Mouse (Mus musculus): ENCODE data around the gene Marveld3. TPM values are rescaled to one million over a fixed set of nuclear protein-coding genes. Genes with fewer than 3 reads are reported as not detected.
A peak's percentile ranks its signal among the peaks of the same experiment; 100 is the strongest.

Gene Marveld3
- polyA plus RNA-seq, 1 experiment from 2014 or later: 1.3 TPM

DNA sequence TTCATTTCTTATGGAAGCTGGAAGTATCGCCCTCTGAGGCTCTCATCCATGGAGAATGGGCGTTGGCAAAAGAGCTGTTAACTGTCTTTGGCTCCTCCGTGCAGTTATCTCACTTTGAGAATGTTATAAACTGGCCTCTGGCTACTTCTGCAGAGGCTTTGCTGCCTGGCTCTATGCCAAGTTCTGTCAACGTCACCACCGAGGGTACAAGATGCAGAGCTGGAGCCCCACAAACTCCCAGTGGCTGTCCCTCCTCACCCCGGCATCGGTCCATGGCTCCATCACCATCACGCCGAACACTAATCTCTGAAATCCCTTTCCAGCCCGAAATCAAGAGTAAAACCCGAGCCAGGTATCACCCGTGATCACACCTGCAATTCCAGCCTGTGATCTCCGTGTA lies 1.4 kb upstream of the Marveld3 start:
- H3K9ac ChIP-seq (replicated peaks): no peak overlapping the region
- no peaks in the 10 kb centered on the region for H3K36me3 ChIP-seq
- no peaks in the 10 kb centered on the region for H3K9me3 ChIP-seq (replicated peaks)
- H3K27ac ChIP-seq (replicated peaks): no peak overlapping the region
- 72% methylated on average over 13 of the region's 13 CpGs for WGBS
- H3K27me3 ChIP-seq (replicated peaks): peaks cover 43% of the 10 kb centered on the region
- no peak for ATAC-seq (ENCODE audit: low FRiP score)
- H3K4me2 ChIP-seq: no peak overlapping the region
- peaks cover 14% of the 10 kb centered on the region for H3K4me1 ChIP-seq
- H3K4me3 ChIP-seq (replicated peaks): no peak overlapping the region

DNA sequence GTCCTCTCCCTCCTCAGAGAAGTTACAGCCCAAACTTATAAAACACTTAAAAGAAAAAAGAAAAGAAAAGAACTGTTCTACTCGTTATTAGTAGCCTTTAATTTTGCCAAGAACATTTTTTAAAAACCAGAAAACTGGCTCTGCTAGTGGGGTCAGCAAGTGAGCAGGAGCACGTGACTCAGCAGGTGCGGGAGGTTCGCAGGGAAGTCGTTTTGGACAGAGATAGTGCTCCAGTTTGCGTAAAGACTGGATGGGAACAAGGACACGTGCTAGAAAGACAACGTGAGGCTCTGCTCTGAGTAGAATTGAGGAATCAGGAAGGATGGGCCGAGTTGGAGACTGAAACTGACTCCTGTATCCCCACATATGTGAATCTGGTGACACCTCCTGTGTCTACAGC lies 893 bp upstream of the Marveld3 start:
- ATAC-seq (ENCODE audit: low FRiP score): no peak
- no peaks in the 10 kb centered on the region for H3K9me3 ChIP-seq (replicated peaks)

DNA sequence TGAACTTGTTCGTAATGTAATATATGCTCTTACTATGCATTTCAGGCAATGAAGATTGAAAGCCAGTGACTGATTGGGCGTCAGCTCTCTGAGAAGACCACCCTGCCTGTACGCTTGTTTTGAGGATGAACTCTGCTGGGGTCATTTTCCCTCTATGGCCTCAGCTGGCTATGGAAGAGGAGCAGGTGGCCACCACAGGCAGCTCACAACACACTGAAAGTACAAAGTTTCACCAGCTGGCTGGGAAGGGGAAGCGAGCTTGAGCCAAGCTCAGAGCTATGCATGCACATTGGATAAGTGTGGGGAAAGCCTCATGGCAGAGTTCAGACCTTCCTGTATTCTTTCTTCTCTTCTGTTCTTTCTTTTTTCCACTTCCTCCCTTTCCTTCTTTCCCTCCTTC lies 2.9 kb downstream of the Marveld3 start:
- no peak overlapping the region for H3K4me2 ChIP-seq
- no peak for ATAC-seq (ENCODE audit: low FRiP score)
- no peak overlapping the region for H3K4me3 ChIP-seq (replicated peaks)
- H3K27ac ChIP-seq (replicated peaks): no peak overlapping the region
- no peaks in the 10 kb centered on the region for H3K36me3 ChIP-seq
- peaks cover 39% of the 10 kb centered on the region for H3K27me3 ChIP-seq (replicated peaks)
- H3K9ac ChIP-seq (replicated peaks): no peak overlapping the region
- no peaks in the 10 kb centered on the region for H3K9me3 ChIP-seq (replicated peaks)
- 55% methylated on average over 4 of the region's 4 CpGs for WGBS
- H3K4me1 ChIP-seq: peaks cover 31% of the 10 kb centered on the region

More for the DNA sequence above, 893 bp upstream of the Marveld3 start:
- WGBS: 76% methylated on average over 9 of the region's 9 CpGs
- Histone ChIP-seq H3K36me3 (no peaks in the 10 kb centered on the region), H3K9ac (replicated peaks) (no peak overlapping the region), H3K27ac (replicated peaks) (no peak overlapping the region), H3K4me2 (no peak overlapping the region), H3K27me3 (replicated peaks) (peaks cover 40% of the 10 kb centered on the region), H3K4me1 (peaks cover 16% of the 10 kb centered on the region), H3K4me3 (replicated peaks) (no peak overlapping the region)

DNA sequence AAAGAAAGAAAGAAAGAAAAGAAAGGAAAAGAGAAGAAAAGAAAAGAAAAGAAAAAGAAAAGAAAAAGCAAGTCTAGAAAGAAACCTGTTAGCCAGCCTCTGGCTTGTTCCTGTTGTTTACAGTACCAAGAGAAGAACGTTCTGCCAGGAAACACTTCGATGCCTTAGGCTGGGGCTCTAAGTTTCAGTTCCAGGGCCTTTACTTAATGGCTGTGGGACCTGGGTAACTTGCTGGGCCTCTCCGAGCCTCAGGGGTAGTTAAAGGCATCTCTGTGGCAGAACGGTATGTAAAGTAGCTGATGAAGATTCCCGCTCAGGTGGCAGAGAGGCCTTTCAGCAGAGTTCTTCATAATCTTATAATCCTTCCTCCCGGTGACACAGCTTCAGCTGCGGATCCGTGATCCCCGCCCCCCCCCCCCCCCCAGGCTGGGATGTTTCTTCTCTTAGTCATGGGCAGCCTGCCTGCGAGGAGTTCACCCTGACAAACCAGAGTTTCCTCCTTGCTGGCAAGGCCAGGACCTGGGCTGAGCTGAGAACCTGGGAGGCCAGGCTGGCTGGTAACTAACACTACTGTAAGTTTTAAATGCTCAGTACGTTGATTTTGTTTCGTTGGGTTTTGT lies 3.9 kb downstream of the Marveld3 start:
- no peak for ATAC-seq (ENCODE audit: low FRiP score)
- 40% methylated on average over 12 of the region's 12 CpGs for WGBS
- H3K4me1 ChIP-seq: peaks cover 33% of the 10 kb centered on the region

DNA sequence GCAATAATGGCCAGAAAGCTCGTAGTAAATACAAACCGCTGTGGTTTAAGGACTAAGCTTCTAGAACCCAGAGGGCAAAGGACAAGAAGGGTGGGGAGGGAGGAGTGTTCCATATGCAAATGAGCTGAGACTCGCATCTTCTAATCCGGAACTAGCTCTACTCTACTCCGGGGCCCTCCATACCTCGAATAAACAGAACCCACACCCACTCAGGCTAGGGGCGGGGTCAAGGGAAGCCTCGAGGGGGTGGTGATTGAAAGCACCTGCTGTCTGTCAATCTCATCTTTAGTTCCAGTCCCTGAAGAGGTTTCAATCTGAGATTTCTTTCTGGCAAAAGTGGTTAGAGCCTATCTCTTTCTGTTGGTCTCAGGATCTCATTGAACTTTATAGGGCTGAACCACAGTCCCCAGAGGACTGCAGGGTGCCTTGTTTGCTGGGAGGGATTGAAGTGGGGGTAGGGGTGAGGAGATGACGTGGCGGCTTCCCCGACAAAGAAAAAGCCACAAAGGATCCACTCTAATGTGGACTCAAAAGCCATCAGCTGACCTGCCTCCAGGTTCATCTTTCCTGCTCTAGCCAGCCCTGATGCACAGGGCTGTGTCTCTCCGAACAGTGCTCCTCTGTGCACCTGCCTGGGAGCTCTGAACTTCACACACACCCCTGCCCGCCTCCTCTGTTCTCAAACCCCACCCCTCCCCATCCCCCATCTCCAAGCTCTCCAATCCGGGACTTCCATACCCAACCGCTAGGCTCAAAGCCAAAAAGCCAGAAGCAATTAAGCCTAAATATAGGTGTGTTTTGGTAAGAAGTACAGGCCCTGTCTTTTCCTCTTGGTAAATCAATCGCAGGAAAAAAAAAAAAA lies 4.6 kb downstream of the Marveld3 start:
- Histone ChIP-seq H3K4me3 (replicated peaks) (no peak overlapping the region), H3K36me3 (no peaks in the 10 kb centered on the region), H3K27ac (replicated peaks) (no peak overlapping the region), H3K9ac (replicated peaks) (no peak overlapping the region), H3K4me2 (0 out of 2 replicates have a peak overlapping the region, but pooled peaks have one; percentile 17), H3K4me1 (peaks cover 33% of the 10 kb centered on the region), H3K9me3 (replicated peaks) (no peaks in the 10 kb centered on the region), H3K27me3 (replicated peaks) (peaks cover 26% of the 10 kb centered on the region)
- ATAC-seq (ENCODE audit: low FRiP score): no peak
- WGBS: 5% methylated on average over 16 of the region's 16 CpGs

More for the DNA sequence above, 3.9 kb downstream of the Marveld3 start:
- Histone ChIP-seq H3K36me3 (no peaks in the 10 kb centered on the region), H3K9me3 (replicated peaks) (no peaks in the 10 kb centered on the region), H3K27ac (replicated peaks) (no peak overlapping the region), H3K27me3 (replicated peaks) (peaks cover 34% of the 10 kb centered on the region), H3K9ac (replicated peaks) (no peak overlapping the region), H3K4me3 (replicated peaks) (no peak overlapping the region), H3K4me2 (no peak overlapping the region)

DNA sequence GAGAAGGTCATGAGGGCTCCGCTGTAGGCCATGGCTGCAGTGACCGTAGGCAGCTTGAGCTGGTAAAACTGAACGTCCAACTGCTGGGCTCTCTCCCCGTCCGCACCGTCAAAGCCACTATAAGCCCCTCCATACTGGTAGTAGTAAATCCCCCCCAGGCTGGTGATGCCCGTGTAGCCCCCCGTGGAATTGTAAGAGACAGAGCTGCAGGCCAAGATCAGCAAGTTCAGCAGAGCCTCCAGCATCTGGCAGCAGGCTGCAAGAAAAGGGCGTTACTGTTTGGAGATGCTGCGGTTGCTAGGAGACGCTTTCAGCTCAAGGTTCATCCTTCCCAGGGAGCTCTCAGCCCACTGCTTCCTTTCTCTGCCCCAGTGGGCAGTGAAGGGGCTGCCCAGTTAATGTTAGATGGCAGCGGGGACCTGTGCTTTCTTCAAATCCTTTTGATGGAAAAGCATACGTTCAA lies 7.5 kb downstream of the Marveld3 start:
- Histone ChIP-seq H3K36me3 (no peaks in the 10 kb centered on the region), H3K9ac (replicated peaks) (no peak overlapping the region), H3K9me3 (replicated peaks) (no peaks in the 10 kb centered on the region), H3K27me3 (replicated peaks) (0 out of 2 replicates have a peak, but pooled peaks cover 3% of the 10 kb centered on the region), H3K4me3 (replicated peaks) (no peak overlapping the region), H3K4me1 (peaks cover 19% of the 10 kb centered on the region), H3K27ac (replicated peaks) (peak overlapping the region; percentile 6), H3K4me2 (no peak overlapping the region)
- WGBS: 27% methylated on average over 13 of the region's 13 CpGs
- peak; percentile 79 for ATAC-seq (ENCODE audit: low FRiP score)

DNA sequence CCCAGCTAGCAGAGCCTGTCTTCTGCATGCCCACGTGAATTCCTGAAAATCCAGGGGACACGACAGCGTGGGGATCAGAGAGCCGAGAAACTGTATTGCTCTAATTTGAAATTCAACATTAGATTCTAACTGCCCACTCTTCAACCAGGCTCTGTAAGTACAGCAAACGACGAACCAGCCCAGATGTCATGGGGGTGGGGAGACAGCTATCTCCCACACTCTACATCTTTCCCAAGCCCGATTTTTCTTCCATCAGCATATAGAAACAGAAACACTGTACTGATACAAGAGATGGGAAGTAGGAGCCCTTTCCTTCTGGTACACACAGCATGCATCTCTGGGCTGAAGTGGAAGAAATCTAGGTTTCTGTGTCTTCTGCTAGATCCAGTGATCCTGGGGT lies 9.8 kb downstream of the Marveld3 start:
- Histone ChIP-seq H3K4me3 (replicated peaks) (no peak overlapping the region), H3K9me3 (replicated peaks) (no peaks in the 10 kb centered on the region), H3K9ac (replicated peaks) (no peak overlapping the region), H3K27me3 (replicated peaks) (no peaks in the 10 kb centered on the region), H3K27ac (replicated peaks) (no peak overlapping the region), H3K4me2 (no peak overlapping the region), H3K4me1 (peaks cover 29% of the 10 kb centered on the region), H3K36me3 (no peaks in the 10 kb centered on the region)
- no peak for ATAC-seq (ENCODE audit: low FRiP score)
- WGBS: 73% methylated on average over 7 of the region's 7 CpGs

DNA sequence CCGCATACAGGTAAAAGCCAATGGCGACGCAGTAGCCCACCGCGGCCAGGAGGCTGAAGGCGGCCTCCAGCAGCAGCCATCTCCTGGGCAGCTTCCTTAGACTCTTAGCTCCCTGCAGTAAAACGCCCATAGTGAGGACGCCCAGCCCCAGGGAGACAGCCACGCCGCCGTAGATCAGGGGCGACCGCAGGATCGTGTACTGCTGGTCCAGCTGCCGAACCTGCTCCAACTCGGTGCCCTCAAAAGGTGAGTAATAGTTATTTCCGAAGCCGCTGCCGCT lies 13.8 kb downstream of the Marveld3 start:
- peak overlapping the region; percentile 42 for H3K9ac ChIP-seq (replicated peaks)
- no peaks in the 10 kb centered on the region for H3K27me3 ChIP-seq (replicated peaks)
- peak overlapping the region; percentile 61 for H3K4me2 ChIP-seq
- no peaks in the 10 kb centered on the region; the same call in 1 of the 2 replicates for H3K36me3 ChIP-seq
- ATAC-seq (ENCODE audit: low FRiP score): peak; percentile 48
- peak overlapping the region; percentile 40 for H3K4me3 ChIP-seq (replicated peaks)
- peaks cover 35% of the 10 kb centered on the region for H3K4me1 ChIP-seq
- 2% methylated on average over 19 of the region's 19 CpGs for WGBS
- H3K27ac ChIP-seq (replicated peaks): peak overlapping the region; percentile 74
- H3K9me3 ChIP-seq (replicated peaks): no peaks in the 10 kb centered on the region

DNA sequence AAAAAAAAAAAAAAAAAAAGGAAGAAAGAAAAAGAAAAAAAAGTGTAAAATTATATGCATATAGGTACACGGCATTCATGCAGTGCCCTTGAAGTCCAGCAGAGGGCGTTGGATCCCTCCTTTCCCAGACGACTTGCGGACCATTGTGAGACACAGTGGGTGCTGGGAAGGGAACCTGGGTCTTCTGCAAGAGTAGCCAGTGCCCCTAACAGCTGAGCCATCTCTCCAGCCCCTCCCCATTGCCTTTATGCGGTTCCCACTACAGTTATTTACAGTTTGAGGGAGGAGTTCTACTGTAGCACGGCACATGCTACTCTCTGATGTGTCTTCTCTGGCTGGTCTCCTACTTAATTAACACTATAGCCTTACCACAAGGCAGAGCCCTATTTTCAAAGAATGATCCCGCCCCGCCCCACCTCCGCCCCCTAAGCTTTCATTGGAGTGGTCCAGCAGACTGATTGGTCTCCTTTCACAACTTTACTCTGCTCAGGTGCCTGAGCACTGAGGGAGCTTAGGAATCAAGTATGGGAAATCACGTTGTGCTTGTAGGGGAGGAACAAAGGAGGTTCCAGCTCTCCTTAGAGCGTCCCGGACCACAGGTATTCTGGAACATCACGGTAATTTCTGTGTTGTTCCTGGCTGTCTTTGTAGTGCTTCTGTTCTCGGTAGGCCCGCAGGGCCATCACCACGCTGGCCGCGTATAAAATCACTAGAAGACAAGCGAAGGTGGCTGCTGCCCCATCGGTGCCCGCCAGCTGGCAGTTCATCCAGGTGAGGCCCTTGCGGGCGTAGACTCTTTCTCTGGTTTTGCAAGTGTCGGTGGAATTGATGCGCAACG lies 14.3 kb downstream of the Marveld3 start:
- Histone ChIP-seq H3K4me2 (peak overlapping the region; percentile 61), H3K36me3 (no peaks in the 10 kb centered on the region; the same call in 1 of the 2 replicates), H3K4me3 (replicated peaks) (peak overlapping the region; percentile 40), H3K27ac (replicated peaks) (peak overlapping the region; percentile 74), H3K4me1 (peaks cover 35% of the 10 kb centered on the region), H3K27me3 (replicated peaks) (no peaks in the 10 kb centered on the region), H3K9ac (replicated peaks) (peak overlapping the region; percentile 42), H3K9me3 (replicated peaks) (no peaks in the 10 kb centered on the region)
- peak; percentile 67 for ATAC-seq (ENCODE audit: low FRiP score)
- WGBS: 2% methylated on average over 26 of the region's 26 CpGs

DNA sequence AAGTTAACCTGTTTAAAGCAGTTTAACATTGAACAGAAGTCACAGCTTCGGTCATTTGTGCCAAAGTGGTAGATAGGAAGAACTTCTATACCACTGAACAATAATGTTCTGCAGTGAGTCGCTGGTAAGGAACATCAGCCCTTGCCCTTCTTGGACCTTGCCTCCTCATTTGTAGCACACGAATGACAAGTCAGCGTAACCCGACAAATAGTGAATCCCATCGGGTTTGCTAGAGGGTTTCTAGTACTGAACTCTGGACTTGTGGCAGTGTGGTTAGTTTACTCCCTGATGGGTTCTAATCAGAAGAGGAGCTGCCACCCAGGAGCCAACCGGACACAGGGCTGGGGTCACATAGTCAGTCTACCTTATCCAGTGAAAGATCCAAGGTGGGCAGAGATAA lies 15.7 kb downstream of the Marveld3 start:
- Histone ChIP-seq H3K27me3 (replicated peaks) (no peaks in the 10 kb centered on the region), H3K36me3 (peaks cover 1% of the 10 kb centered on the region), H3K4me3 (replicated peaks) (no peak overlapping the region), H3K27ac (replicated peaks) (no peak overlapping the region), H3K9me3 (replicated peaks) (no peaks in the 10 kb centered on the region), H3K4me1 (peaks cover 35% of the 10 kb centered on the region), H3K9ac (replicated peaks) (no peak overlapping the region), H3K4me2 (no peak overlapping the region)
- 93% methylated on average over 7 of the region's 7 CpGs for WGBS
- no peak for ATAC-seq (ENCODE audit: low FRiP score)

DNA sequence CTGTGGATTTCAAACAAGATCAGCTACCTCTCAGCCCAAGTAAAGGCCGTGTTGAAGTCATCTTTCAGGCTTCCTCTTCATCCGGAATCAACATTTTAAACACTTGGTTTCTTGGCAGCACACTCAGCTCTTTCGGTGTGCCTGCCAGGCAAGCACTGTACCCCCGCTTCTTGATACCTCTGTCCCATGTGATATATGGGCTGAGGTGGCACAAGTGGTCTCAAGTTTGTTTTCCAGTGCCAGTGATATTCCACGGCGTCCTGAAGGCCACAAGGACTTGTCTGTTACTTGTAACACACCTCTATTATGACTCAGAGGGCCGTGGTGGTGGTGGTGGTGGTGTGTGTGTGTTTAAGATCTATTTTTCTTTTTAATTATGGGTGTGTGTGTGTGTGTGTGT lies 16.3 kb downstream of the Marveld3 start:
- Histone ChIP-seq H3K27me3 (replicated peaks) (no peaks in the 10 kb centered on the region), H3K4me1 (peaks cover 35% of the 10 kb centered on the region), H3K27ac (replicated peaks) (no peak overlapping the region), H3K9ac (replicated peaks) (no peak overlapping the region), H3K4me2 (no peak overlapping the region), H3K36me3 (peaks cover 7% of the 10 kb centered on the region), H3K9me3 (replicated peaks) (no peaks in the 10 kb centered on the region), H3K4me3 (replicated peaks) (no peak overlapping the region)
- no peak for ATAC-seq (ENCODE audit: low FRiP score)
- WGBS: 74% methylated on average over 7 of the region's 7 CpGs
